Mouse (Mus musculus) stomach, embryonic 16.5 days (tissue): ENCODE results near the gene Cxcl17. TPM values are rescaled to one million over a fixed set of nuclear protein-coding genes. Genes with fewer than 3 reads are reported as not detected.
"Not testable (repeated sequence)": the region's sequence is repeated elsewhere in the genome, so short reads cannot be mapped to it uniquely, and the experiment has no call there.

Source experiments
- ATAC-seq: fragments of 200-750 bp; cut with Nextera tagmentation; 2 replicates; pipeline ENCODE4 v1.8.0; 2017; ENCODE audit warnings: moderate number of reproducible peaks, moderate TSS enrichment; ENCODE audit not compliant: insufficient read depth, low FRiP score
- H3K27ac ChIP-seq: fragments of 300-500 bp; sonication (generic); 2 replicates; pipeline ENCODE4 v1.5.1; 2014; ENCODE audit warnings: low read length
- H3K27me3 ChIP-seq: fragments of 300-500 bp; sonication (generic); 2 replicates; pipeline ENCODE4 v1.6.1; 2014; ENCODE audit warnings: low read length, control low read depth, mixed read lengths; ENCODE audit not compliant: control insufficient read depth, insufficient read depth
- H3K36me3 ChIP-seq: fragments of 300-500 bp; sonication (generic); 2 replicates; pipeline ENCODE4 v1.6.1; 2014; ENCODE audit warnings: low read length; ENCODE audit not compliant: control insufficient read depth, insufficient read depth
- H3K4me1 ChIP-seq: fragments of 300-500 bp; sonication (generic); 2 replicates; pipeline ENCODE4 v1.6.1; 2014; ENCODE audit warnings: low read length, control low read depth, mixed read lengths; ENCODE audit not compliant: control insufficient read depth, insufficient read depth
- H3K4me2 ChIP-seq: fragments of 300-500 bp; sonication (generic); 2 replicates; pipeline ENCODE4 v1.6.1; 2014; ENCODE audit warnings: low read depth, low read length, mixed read lengths
- H3K4me3 ChIP-seq: fragments of 300-500 bp; sonication (generic); replicated peaks from 2 replicates; pipeline ENCODE4 v1.5.1; 2014; ENCODE audit warnings: mild to moderate bottlenecking, low read length
- H3K9ac ChIP-seq: fragments of 300-500 bp; sonication (generic); 2 replicates; pipeline ENCODE4 v1.6.1; 2014; ENCODE audit warnings: low read length
- H3K9me3 ChIP-seq: fragments of 300-500 bp; sonication (generic); replicated peaks from 2 replicates; pipeline ENCODE4 v1.6.1; 2016; ENCODE audit warnings: low read length, control low read depth; ENCODE audit not compliant: control insufficient read depth
- WGBS: fragments of 180-500 bp; shearing (Covaris S2); extraction: QIAGEN DNeasy Blood & Tissue Kit; methylation state at CpG from one replicate; pipeline ENCODE4 v1.1.7; 2014; 5-methylcytosine and 5-hydroxymethylcytosine counted together
- polyA plus RNA-seq: library from polyadenylated mRNA; unstranded; fragments of >200 nt; fragmentation: Nextera tagmentation; extraction: Ambion mirVana; gene quantifications from 2 replicates; pipeline ENCODE4 v1.2.1, GENCODE M21; 2015

The Cxcl17 gene
- polyA plus RNA-seq, 1 experiment from 2014 or later, result 0.61 TPM

GRCm38 (mm10) chr7:25428321-25428720, 15.6 kb upstream of the Cxcl17 start:
- Histone ChIP-seq H3K36me3 (no peaks in the 10 kb centered on the region), H3K9me3 (no peaks in the 10 kb centered on the region), H3K4me3 (no peak overlapping the region), H3K4me1 (peaks cover 7% of the 10 kb centered on the region), H3K9ac (no peak overlapping the region), H3K4me2 (no peak overlapping the region), H3K27me3 (no peaks in the 10 kb centered on the region), H3K27ac (no peak overlapping the region)
- ATAC-seq, result no peak
- WGBS, result 85% methylated on average over 3 of the region's 3 CpGs

DNA sequence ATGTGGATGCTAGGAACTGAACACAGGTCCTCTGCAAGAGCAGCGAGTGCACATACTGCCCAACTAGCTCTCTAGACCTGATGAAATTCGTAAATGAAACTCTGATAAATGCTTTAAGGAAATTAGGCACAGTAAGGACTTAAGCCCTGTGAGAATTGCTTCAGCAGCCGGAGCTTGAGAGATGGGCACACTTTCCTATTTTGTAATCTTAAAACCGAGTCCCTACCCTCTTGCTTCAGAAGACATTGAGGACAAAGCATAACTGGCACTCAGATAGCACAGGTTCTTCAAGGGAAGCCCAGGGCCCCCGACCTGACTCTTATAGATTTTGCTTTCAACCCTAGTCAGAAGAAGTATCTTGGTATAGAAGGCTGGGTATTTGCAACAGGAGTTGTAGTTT, 14.5 kb upstream of the Cxcl17 start:
- WGBS, result 81% methylated on average over 5 of the region's 5 CpGs
- no peak overlapping the region for H3K27ac ChIP-seq
- no peak overlapping the region for H3K4me2 ChIP-seq

GRCm38 (mm10) chr7:25426380-25426779, 13.7 kb upstream of the Cxcl17 start:
- 89% methylated on average over 4 of the region's 4 CpGs for WGBS
- H3K27ac ChIP-seq, H3K9me3 ChIP-seq, H3K27me3 ChIP-seq, H3K36me3 ChIP-seq, H3K4me2 ChIP-seq, H3K9ac ChIP-seq, H3K4me3 ChIP-seq, ATAC-seq, H3K4me1 ChIP-seq: not testable (repeated sequence)

More for the DNA sequence above, 14.5 kb upstream of the Cxcl17 start:
- Histone ChIP-seq H3K4me3 (no peak overlapping the region), H3K36me3 (no peaks in the 10 kb centered on the region), H3K9ac (no peak overlapping the region), H3K9me3 (no peaks in the 10 kb centered on the region), H3K27me3 (no peaks in the 10 kb centered on the region), H3K4me1 (no peaks in the 10 kb centered on the region)
- no peak for ATAC-seq

DNA sequence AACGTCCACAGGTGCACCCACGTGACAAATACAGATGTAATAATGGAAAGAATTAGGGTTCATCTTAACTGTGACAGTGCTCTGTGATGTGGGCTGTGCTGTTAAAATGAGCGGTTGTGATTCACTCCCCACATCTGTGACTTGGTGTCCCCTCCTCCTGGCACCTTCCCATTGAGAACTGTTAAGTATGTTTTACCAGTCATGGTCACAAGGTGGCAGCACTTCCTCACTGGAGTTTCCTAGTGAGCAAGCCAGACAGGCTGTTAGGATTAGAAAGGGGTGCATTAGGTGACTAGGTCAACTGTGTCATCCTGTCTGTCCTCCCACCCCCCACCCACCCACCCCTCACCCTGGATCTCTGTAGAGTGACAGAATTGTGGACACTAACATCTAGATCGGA, 11.7 kb upstream of the Cxcl17 start:
- Histone ChIP-seq H3K4me2 (no peak overlapping the region), H3K27me3 (no peaks in the 10 kb centered on the region), H3K9ac (no peak overlapping the region), H3K4me1 (no peaks in the 10 kb centered on the region), H3K4me3 (no peak overlapping the region), H3K27ac (no peak overlapping the region), H3K36me3 (no peaks in the 10 kb centered on the region), H3K9me3 (no peaks in the 10 kb centered on the region)
- 33% methylated on average over 4 of the region's 4 CpGs for WGBS
- ATAC-seq, result peak; percentile 42; the same call in 1 of the 2 replicates

DNA sequence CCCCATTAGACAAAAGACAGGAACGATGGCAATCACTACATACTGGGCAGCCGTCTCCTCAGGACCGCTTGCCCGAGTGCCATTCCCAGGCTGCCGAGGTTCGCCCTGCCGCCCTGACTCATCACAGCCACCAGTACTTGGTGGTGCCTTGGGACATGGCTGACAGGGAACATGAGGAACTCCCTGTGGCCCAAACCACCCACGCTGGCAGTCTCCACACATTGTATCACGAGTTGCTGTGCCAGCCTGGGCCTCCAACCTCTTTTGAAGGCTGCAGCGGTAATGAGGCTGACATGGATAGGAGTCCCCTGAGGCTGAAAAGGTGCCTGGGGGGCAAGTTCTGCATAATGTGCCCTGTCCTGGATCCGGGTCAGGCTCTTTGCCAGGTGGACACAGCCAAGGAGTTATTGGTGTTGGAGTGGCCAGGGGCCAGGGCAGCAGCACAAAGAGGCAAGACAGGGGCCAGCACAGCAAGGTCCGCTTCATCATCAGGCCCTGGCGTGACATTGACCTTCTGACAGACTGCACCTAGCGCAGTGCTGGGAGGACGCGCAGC, 9.7 kb upstream of the Cxcl17 start:
- no peaks in the 10 kb centered on the region for H3K4me1 ChIP-seq
- H3K4me3 ChIP-seq, result no peak overlapping the region
- no peak for ATAC-seq
- H3K36me3 ChIP-seq, result no peaks in the 10 kb centered on the region
- H3K27ac ChIP-seq, result no peak overlapping the region
- H3K9me3 ChIP-seq, result no peaks in the 10 kb centered on the region
- H3K4me2 ChIP-seq, result no peak overlapping the region
- H3K27me3 ChIP-seq, result no peaks in the 10 kb centered on the region
- H3K9ac ChIP-seq, result no peak overlapping the region
- 84% methylated on average over 16 of the region's 16 CpGs for WGBS

GRCm38 (mm10) chr7:25419943-25420342, 7.3 kb upstream of the Cxcl17 start:
- Histone ChIP-seq H3K9ac (no peak overlapping the region), H3K4me1 (no peaks in the 10 kb centered on the region), H3K27ac (no peak overlapping the region), H3K36me3 (no peaks in the 10 kb centered on the region), H3K4me2 (no peak overlapping the region), H3K9me3 (no peaks in the 10 kb centered on the region), H3K27me3 (no peaks in the 10 kb centered on the region), H3K4me3 (no peak overlapping the region)
- no peak for ATAC-seq
- 65% methylated on average over 4 of the region's 4 CpGs for WGBS

DNA sequence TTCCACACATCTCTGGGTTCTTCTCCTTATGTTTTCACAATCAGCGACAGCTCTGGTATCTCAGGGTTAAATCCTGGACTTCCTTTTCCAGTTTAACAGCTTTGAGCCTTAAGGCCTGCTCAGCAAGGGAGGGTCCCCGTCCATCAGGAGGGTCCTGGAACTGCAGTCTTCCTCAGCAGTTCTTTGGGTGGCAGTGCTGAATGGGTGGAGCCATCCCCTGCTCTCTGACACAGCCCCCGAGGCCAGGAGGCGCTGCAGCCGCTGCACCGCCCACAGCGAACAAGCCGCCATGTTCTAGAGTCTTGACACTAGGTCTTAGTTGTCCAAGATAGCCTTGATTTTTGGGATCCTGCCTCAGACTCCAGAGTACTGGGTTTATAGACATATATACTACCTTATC, 6.8 kb upstream of the Cxcl17 start:
- no peak for ATAC-seq
- 81% methylated on average over 8 of the region's 8 CpGs for WGBS
- no peaks in the 10 kb centered on the region for H3K36me3 ChIP-seq
- H3K4me1 ChIP-seq, result no peaks in the 10 kb centered on the region
- H3K27me3 ChIP-seq, result no peaks in the 10 kb centered on the region
- no peak overlapping the region for H3K9ac ChIP-seq
- no peak overlapping the region for H3K4me2 ChIP-seq
- no peaks in the 10 kb centered on the region for H3K9me3 ChIP-seq
- H3K4me3 ChIP-seq, result no peak overlapping the region
- H3K27ac ChIP-seq, result no peak overlapping the region

GRCm38 (mm10) chr7:25417597-25417996, 4.9 kb upstream of the Cxcl17 start:
- Histone ChIP-seq H3K4me3 (no peak overlapping the region), H3K27ac (no peak overlapping the region), H3K4me1 (no peaks in the 10 kb centered on the region), H3K9ac (no peak overlapping the region), H3K36me3 (no peaks in the 10 kb centered on the region), H3K4me2 (no peak overlapping the region), H3K9me3 (no peaks in the 10 kb centered on the region), H3K27me3 (no peaks in the 10 kb centered on the region)
- ATAC-seq, result no peak
- 80% methylated on average over 1 of the region's 1 CpGs for WGBS

GRCm38 (mm10) chr7:25411861-25412260, 825 bp downstream of the Cxcl17 start:
- Histone ChIP-seq H3K9me3 (no peaks in the 10 kb centered on the region), H3K27ac (peak overlapping the region; percentile 50; the same call in 1 of the 2 replicates), H3K27me3 (no peaks in the 10 kb centered on the region), H3K9ac (no peak overlapping the region), H3K4me2 (no peak overlapping the region), H3K36me3 (no peaks in the 10 kb centered on the region), H3K4me1 (no peaks in the 10 kb centered on the region), H3K4me3 (no peak overlapping the region)
- WGBS, result 75% methylated on average over 3 of the region's 3 CpGs
- ATAC-seq, result no peak
